Comparison of ENCODE assay signal across 8 mouse cellular contexts in genomic region chr3:51170225-51170852, GRCm38 (mm10). TPM values are rescaled to one million over a fixed set of nuclear protein-coding genes. Genes with fewer than 3 reads are reported as not detected.
DNase-seq lines count a peak whose midpoint lies in the region; ATAC-seq and TF ChIP-seq lines count a peak whose summit lies in the region.

No protein-coding gene starts in this region.

- no peak for TF ChIP-seq POLR2A in bone marrow macrophage, adult 2 months (IDR thresholded peaks at IDR 0.05; ENCODE audit: borderline replicate concordance, low read depth, low read length)
- no peak for TF ChIP-seq POLR2A in embryonic fibroblast, embryonic 13.5 days (IDR thresholded peaks at IDR 0.05; ENCODE audit: low read depth, low read length)

- peak; percentile 54 to 64 for DNase-seq in CD8-positive naive resting alpha-beta T cell, adult 2 months (ENCODE audit: low read depth in 2 of 2, low spot score in 2 of 2)
- peak; percentile 81 to 87 for DNase-seq in heart, postnatal 14 days
- peak; percentile 86 for DNase-seq in kidney, postnatal 4 days
- DNase-seq in lung, embryonic 14.5 days, result peak; percentile 91
- peak; percentile 53 for DNase-seq in ovary, adult 18-20 months (ENCODE audit: low spot score)
- peak; percentile 29 to 39 for DNase-seq in thymus, adult 18-20 months

- TF ChIP-seq CTCF in bone marrow macrophage, adult 2 months (IDR thresholded peaks at IDR 0.05; ENCODE audit: low read depth, low read length), result peak; percentile 80
- peak; percentile 99 for TF ChIP-seq CTCF in embryonic fibroblast, embryonic 13.5 days (IDR thresholded peaks at IDR 0.05; ENCODE audit: borderline replicate concordance, insufficient read depth, low read length)
- TF ChIP-seq CTCF in lung, embryonic 14.5 days (IDR thresholded peaks at IDR 0.05; ENCODE audit: low read depth), result peak; percentile 95

- 0 out of 2 replicates have a peak, but pooled peaks cover 4% of the 10 kb centered on the region for H3K27me3 ChIP-seq in lung, embryonic 14.5 days (ENCODE audit: insufficient read depth, low read length)

- H3K27ac ChIP-seq in bone marrow macrophage, adult 2 months (ENCODE audit: insufficient read depth, low read depth, low read length), result no peak overlapping the region
- no peak overlapping the region for H3K27ac ChIP-seq in embryonic fibroblast, embryonic 13.5 days (ENCODE audit: insufficient read depth, low read length)
- H3K27ac ChIP-seq in lung, embryonic 14.5 days (ENCODE audit: low read depth), result no peak overlapping the region

- H3K9me3 ChIP-seq in lung, embryonic 14.5 days (ENCODE audit: low read depth, low read length), result no peaks in the 10 kb centered on the region

- WGBS in lung, embryonic 14.5 days, result 18% methylated on average over 19 of the region's 19 CpGs

- H3K4me1 ChIP-seq in bone marrow macrophage, adult 2 months (ENCODE audit: control insufficient read depth, insufficient read depth, low read length), result no peaks in the 10 kb centered on the region
- no peaks in the 10 kb centered on the region for H3K4me1 ChIP-seq in embryonic fibroblast, embryonic 13.5 days (ENCODE audit: control insufficient read depth, insufficient read depth, low read length)
- peaks cover 2% of the 10 kb centered on the region; the same call in 1 of the 2 replicates for H3K4me1 ChIP-seq in lung, embryonic 14.5 days (ENCODE audit: insufficient read depth)

- H3K4me2 ChIP-seq in lung, embryonic 14.5 days, result no peak overlapping the region

- peak; percentile 74; the same call in 1 of the 2 replicates for ATAC-seq in lung, embryonic 14.5 days (ENCODE audit: insufficient read depth)

- intact Hi-C loops in heart, postnatal 14 days (cut with DNase I), result loop anchor here (5.0 kb wide), 4 partner anchors 48 to 868 kb away; no protein-coding TSS in a partner anchor

- H3K36me3 ChIP-seq in lung, embryonic 14.5 days (ENCODE audit: insufficient read depth), result no peaks in the 10 kb centered on the region

- no peak overlapping the region for H3K9ac ChIP-seq in lung, embryonic 14.5 days

- no peak overlapping the region for H3K4me3 ChIP-seq in bone marrow macrophage, adult 2 months (ENCODE audit: insufficient read depth, low read length)
- H3K4me3 ChIP-seq in embryonic fibroblast, embryonic 13.5 days (ENCODE audit: insufficient read depth, low read length), result no peak overlapping the region
- H3K4me3 ChIP-seq in lung, embryonic 14.5 days (ENCODE audit: low read depth, low read length), result no peak overlapping the region

RNA-seq across cellular contexts. Expression of gene Noct, which starts 53.9 kb away (rescaled TPM):
- 8.3 and 9.2 TPM in 2 replicates for polyA plus RNA-seq in bone marrow macrophage, adult 2 months (2012; ENCODE audit: insufficient read depth, insufficient read length, missing spikeins)
- polyA plus RNA-seq in embryonic fibroblast, embryonic 13.5 days (2011; ENCODE audit: insufficient read length, low read depth, missing spikeins), result 17.3 and 25.5 TPM in 2 replicates
- total RNA-seq in heart, postnatal 14 days (2021), result 10 to 100 TPM; 53.9 to 68.6 TPM
- polyA plus RNA-seq in lung, embryonic 14.5 days (2014; fragmentation: Nextera tagmentation; extraction: Ambion mirVana), result 7.6 and 8.9 TPM in 2 replicates

Comparison
In these comparisons a context has a peak if more than half of its experiments do, and no peak if none do; other contexts are left out.
1. DNase-seq: peak in every context shown above with its lines; median percentile 91 in lung, embryonic 14.5 days; 86 in kidney, postnatal 4 days; 84 in heart, postnatal 14 days; 59 in CD8-positive naive resting alpha-beta T cell, adult 2 months; 53 in ovary, adult 18-20 months; 34 in thymus, adult 18-20 months.